Mouse (Mus musculus): Measurements from ENCODE around the gene Acta2. TPM values are rescaled to one million over a fixed set of nuclear protein-coding genes. Genes with fewer than 3 reads are reported as not detected.

The Acta2 gene
- 10 to 100 TPM; 22.8 to 23.2 TPM for total RNA-seq (2023)

DNA sequence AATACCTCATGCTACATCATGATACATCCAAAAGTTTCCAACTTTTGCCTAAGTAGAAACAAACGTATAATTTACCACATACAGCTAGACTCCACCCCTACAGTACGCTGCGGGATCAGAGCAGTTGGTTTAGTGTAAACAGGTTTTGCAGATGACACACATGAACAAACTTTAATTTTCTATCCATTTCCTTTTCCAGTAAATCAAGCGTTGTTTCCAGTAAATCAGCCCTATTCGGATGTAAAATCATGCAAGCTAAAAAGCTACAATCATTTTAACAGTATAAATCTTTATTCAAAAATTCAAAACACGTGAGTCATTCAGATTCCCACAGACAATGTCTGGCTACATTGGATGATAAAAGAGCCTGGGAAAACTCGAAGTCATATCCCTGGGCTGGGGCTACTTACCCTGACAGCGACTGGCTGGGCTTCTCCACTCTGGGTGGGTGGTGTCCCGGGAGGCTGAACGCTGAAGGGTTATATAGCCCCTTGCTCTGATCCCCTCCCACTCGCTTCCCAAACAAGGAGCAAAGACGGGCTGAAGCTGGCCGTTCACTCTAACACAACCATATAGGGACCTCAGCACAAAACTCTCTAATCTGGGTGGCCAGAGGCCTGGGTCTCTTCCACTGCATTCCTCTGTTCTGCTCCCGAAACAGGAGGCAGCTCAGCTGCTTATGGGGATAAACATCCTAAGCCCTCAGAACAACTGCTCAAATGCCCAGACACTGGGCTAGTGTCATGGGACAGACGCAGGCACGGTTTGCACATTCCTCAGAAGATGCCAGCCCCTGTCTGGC lies at the start of gene Acta2:
Acta2 (minus strand) TSS at position 711 of the 802 bp plus-strand sequence.

DNA sequence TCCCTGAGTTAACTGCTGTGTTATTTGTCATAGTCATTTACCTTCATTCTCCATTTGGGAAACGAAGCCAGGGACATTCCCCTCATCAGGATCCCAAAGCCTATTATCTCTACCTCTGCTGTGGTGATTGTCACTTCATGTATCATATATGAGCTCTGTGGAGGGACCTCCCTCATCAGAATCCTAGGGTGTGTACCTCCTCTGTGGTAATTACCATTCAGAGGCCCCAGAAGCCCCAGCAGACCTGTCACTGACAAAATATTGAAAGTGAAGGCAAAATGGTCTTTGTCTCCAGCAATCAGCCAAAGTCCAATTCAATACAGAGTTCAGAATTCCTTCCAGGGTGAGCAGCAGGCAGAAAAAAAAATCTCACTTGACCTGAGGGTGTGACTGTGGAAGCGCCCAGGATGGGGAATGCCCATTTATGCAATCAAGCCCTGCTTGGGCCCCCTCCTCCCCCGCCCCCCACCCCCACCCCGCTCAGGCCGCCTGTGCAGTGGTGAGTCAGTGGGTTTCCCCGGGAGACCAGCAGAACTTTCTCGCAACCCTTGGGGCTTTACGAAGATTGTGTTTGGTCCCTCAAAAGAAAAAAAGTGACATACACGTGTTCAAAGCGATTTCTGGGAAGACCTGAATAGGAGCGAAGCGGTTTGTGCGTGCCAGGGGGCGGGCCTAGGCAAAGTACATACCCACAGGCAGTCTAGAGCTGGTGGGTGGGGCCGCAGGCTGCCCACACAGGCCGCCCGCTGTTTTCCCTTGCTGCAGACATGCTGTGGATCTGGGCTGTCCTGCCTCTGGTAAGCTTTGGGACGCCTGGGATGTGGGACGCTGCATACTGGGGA lies 34.8 kb upstream of the Acta2 start, which contains the start of gene Fas:
Fas (plus strand) TSS at position 719 of the 842 bp plus-strand sequence.

DNA sequence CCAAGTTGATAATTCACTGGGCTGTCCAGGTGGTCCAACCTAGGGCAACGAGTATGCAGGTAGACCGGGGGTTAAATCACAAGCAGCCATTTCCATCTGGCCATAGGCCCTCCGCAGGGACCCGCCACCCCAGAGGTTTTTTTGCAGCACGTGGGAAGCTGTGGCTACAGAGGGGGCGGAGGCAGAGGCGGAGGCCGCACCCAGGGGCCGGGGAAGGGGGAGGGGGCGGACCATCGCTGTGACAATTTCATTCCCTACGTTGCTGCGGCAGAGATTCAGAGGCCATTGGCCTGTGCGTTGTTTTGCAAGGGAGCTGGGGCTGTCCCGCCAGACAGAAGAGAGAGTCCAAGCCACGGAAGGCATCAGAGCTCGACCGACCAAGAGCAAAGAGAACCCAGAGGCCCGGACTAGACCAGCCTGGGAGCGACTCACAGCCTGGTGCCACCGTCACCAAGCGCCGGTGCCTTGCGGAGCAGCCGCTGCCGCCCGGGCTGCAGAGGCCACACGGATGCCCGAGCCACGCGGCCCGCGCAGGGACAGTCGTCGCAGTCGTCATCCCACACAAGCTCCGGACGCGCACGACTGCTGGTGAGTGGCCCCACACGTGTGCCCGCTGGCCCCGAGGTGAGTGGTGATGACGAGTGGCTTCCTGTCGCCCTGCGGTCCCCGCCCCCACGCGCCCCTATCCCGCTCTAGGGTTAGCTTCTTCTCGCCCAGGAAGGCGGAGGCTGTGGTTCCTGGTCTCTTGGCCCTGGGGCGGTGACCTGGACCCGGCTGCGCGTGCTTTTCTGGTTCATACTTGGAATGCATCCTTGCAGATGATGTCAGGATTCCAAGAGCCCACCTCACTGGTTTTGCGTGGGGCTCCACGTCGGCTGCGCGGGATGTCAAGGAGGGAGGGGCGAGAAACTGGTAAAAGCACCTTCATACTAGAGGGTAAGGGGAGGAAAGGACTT lies 63.1 kb downstream of the Acta2 start, which contains the start of gene Stambpl1:
Stambpl1 (plus strand) TSS at position 222 of the 956 bp plus-strand sequence.

Other genes starting within 250 kb of the Acta2 start
- gene Lipk, start 247.3 kb downstream of the Acta2 start, total RNA-seq (2023) = not detected
- gene Lipn, start 188.2 kb downstream of the Acta2 start, total RNA-seq (2023) = not detected
- not detected for gene Lipm, start 154.7 kb downstream of the Acta2 start, total RNA-seq (2023)
- 10 to 100 TPM; 52.1 to 55.9 TPM for gene Ankrd22, start 89.5 kb downstream of the Acta2 start, total RNA-seq (2023)
- 10 to 100 TPM; 21.3 to 24.0 TPM for gene Stambpl1, start 63.4 kb downstream of the Acta2 start, total RNA-seq (2023)
- gene Fas, start 35.1 kb upstream of the Acta2 start, total RNA-seq (2023) = 10 to 100 TPM; 32.6 to 39.4 TPM
- not detected for gene Ch25h, start 219.6 kb upstream of the Acta2 start, total RNA-seq (2023)

All from neutrophil, adult 83 days (primary cell).